Mouse (Mus musculus) T-cell, adult 2 months (primary cell): ENCODE measurements around the gene Olfr24.
"Not testable (repeated sequence)": the region's sequence is repeated elsewhere in the genome, so short reads cannot be mapped to it uniquely, and the experiment has no call there.

Experiments used
- DNase-seq: peaks from one replicate; pipeline ENCODE4 v3.0.0; 2022; ENCODE audit warnings: low spot score

The Olfr24 gene

GRCm38 (mm10) chr9:18763896-18764295, at the start of gene Olfr24:
Gene Olfr24, minus strand, starts transcription at chr9:18763996.
- DNase-seq = no peak

- DNase-seq = no peak
Measured at GRCm38 (mm10) chr9:18785316-18785715, 21.5 kb upstream of the Olfr24 start.

GRCm38 (mm10) chr9:18779476-18779875, 15.7 kb upstream of the Olfr24 start:
- DNase-seq = no peak

GRCm38 (mm10) chr9:18778981-18779380, 15.2 kb upstream of the Olfr24 start:
- DNase-seq = no peak

GRCm38 (mm10) chr9:18755595-18755994, 8.2 kb downstream of the Olfr24 start:
- DNase-seq = no peak

GRCm38 (mm10) chr9:18744639-18745038, 19.2 kb downstream of the Olfr24 start:
- no peak for DNase-seq

- not testable (repeated sequence) for DNase-seq
Measured at GRCm38 (mm10) chr9:18734177-18734576, 29.6 kb downstream of the Olfr24 start.

GRCm38 (mm10) chr9:18722712-18723099, 41.1 kb downstream of the Olfr24 start:
- no peak for DNase-seq

- DNase-seq = no peak
Measured at GRCm38 (mm10) chr9:18721931-18722711, 41.7 kb downstream of the Olfr24 start.

- no peak for DNase-seq
Measured at GRCm38 (mm10) chr9:18721011-18721410, 42.8 kb downstream of the Olfr24 start.

- DNase-seq = no peak
Measured at GRCm38 (mm10) chr9:18705628-18706027, 58.2 kb downstream of the Olfr24 start.
